Mouse (Mus musculus): ENCODE results near the gene Klhl28. TPM values are rescaled to one million over a fixed set of nuclear protein-coding genes. Genes with fewer than 3 reads are reported as not detected.

The Klhl28 gene
- 10 to 100 TPM; 15.5 to 18.3 TPM for total RNA-seq (2023)

DNA sequence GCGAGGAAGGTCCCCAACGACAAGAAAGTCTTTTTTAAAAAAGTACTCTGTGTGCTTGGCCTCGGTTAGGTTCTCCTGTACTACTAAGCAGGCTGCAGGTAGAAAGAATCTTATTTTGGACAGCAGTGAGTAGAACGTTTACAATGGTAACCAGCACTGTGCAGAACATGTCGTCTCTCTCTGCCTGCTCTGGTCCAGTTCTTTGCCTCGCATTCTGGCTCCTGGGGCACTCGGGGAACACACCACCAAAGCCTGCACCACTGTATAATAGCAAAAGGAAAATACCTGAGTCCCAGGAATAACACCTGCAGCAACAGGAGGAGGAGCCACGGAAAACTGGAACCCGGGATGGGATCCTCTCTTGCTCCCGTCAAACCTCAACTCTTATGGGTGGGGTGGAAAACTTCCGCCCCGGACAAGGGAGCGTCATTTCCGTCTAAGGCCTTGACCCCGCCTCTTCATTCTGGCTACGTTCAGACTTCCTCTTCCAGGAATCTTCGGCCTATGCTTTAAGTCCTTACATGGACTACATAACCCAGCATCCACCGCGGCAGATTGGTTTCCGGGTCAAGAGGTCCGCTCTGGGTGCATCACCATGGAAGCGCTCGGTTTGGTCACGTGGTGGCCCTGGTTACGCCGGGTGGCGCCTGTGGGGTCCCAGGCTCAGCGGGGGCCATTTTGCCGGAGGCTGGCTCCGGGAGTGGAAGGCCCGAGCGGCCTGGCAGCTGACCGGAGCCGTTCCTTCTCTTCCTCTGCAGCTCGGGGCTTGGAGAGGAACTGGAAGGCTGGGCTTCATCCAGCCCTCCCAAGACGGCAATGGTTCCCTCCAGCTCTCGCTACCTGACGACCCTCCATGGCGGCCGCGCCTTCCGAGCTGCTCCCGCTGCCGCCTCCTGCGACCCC, at the start of gene Klhl28, which contains the start of gene Togaram1:
Klhl28 (minus strand) TSS at position 411 of the 903 bp plus-strand sequence.
Togaram1 (plus strand) TSS at position 681 of the 903 bp plus-strand sequence.

DNA sequence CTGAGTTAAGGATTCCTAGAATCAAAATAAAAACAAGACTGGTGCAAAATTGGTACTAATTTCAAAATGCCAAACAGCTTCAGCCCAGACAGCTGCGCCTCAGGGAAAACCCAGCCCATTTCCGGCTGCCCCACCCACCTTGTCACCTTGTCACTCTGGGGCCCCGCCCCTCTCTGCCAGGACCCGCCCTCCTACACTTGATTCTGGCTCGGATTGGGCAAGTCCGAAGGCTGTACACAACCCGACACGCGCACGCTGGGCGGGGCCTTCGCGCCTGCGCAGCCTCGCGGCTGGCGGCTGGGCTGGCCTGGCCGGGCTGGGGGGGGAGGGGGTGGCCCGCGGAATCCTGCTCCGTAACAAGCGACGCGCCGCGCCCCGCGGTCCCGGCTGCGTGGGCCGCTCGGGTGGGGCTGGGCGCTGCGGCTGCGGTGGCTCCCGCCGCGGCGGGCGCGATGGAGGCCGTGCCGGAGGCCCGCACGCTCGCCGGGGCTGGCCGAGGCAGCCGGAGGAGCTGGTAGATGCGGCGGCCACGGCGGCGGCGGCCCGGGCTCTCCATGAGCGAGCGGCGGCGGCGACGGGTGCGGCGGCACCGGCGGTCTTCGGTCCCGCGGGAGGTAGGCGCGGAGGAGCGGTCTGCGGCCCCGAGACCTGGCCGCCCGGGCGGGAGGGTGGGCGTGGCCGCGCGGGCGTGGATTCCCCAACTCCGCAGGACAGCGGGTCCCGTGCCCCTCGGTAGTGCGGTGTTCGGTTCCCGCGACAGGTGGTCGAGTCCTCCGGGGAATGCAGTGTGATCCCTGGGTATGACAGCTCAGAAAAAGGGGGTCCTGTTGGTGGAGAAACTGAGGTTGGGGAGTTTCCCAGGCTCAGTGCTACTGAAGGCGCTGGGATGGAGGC, 47.5 kb downstream of the Klhl28 start, which contains the start of gene Gm527:
Gm527 (plus strand) TSS at position 329 of the 894 bp plus-strand sequence.

Other genes with a start within 250 kb of the Klhl28 start
- 1 to 10 TPM; 1.4 to 3.1 TPM for gene Gm527, start 47.6 kb downstream of the Klhl28 start, total RNA-seq (2023)
- 10 to 100 TPM; 20.1 to 21.1 TPM for gene Togaram1, start 270 bp upstream of the Klhl28 start, total RNA-seq (2023)
- 10 to 100 TPM; 41.1 to 47.8 TPM for gene Prpf39, start 70.8 kb upstream of the Klhl28 start, total RNA-seq (2023)
- 10 to 100 TPM; 21.0 to 22.0 TPM for gene Fkbp3, start 108.5 kb upstream of the Klhl28 start, total RNA-seq (2023)
- gene Fancm, start 110.1 kb upstream of the Klhl28 start, total RNA-seq (2023): 10 to 100 TPM in 1 of 2 experiments, 1 to 10 TPM in 1; 8.5 to 10.6 TPM
- gene Mis18bp1, start 207.1 kb upstream of the Klhl28 start, total RNA-seq (2023): 10 to 100 TPM; 21.0 to 23.0 TPM

All from neutrophil, adult 83 days (primary cell).